In the genomic region with DNA sequence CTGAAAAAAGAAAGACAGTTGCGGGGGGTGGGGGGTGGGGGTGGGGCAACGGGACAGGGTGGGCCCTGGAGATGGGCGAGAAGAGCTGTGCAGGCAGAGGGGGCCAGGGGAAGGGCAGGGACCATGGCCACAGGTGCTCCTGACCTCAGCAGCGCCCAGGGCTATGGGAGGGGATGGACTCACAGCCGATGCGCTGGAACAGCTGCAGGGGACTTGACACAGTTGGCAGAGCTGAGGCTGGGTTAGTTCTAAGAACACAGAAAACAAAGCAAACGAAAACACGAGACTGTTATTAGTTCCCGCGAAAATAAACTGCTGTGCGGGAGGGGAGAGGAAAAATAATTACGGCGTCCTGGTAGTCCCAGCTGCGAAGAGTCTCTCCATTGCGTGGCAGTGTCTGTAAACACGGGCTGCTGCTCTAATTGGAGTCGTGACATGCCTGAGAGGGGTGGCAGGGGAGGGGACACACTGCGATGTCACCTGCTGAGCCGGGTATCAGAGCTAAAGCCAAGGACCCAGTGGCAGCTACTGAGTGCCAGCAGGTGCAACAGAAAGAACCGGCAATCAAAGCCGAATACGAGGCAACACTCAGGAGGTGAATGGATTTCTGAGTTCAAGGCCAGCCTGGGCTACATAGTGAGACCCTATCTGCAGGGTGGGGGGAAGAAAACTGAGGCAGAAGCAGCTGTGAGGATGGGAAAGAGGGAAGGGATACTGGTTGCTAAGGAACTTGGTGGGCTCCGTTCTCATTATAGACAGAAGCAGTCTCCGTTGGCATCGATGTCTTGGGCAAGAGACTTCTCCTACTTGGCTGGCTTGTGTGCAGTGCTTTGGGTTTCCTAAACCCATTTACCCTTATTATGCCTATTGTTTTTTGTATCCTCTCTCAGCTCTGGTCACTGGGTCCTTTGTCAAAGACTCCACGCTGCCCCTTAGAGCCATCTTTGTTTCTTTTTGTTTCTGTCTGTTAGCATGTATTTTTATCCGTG, we compare ENCODE assay signal across 11 mouse cellular contexts. TPM values are rescaled to one million over a fixed set of nuclear protein-coding genes. Genes with fewer than 3 reads are reported as not detected.
DNase-seq lines count a peak whose midpoint lies in the region; ATAC-seq and TF ChIP-seq lines count a peak whose summit lies in the region.
"Had no signal": no experiment of that assay in that cellular context is flagged by ENCODE, and none has a peak within 500 bp of the region (broad histone marks: within the 10 kb centered on the region; RNA-seq: fewer than 3 reads in every experiment).

No protein-coding gene starts in this region.

- no peak for TF ChIP-seq POLR2A in brain, embryonic 14.5 days (IDR thresholded peaks at IDR 0.05; ENCODE audit: borderline replicate concordance, extremely low read depth, insufficient read depth, insufficient read length, poor library complexity, severe bottlenecking)

- no peak overlapping the region; the same call in 1 of the 2 replicates for H3K9ac ChIP-seq in forebrain, embryonic 16.5 days (replicated peaks; ENCODE audit: low read depth, low read length)
- H3K9ac ChIP-seq in midbrain, embryonic 14.5 days (replicated peaks; ENCODE audit: low read length): no peak overlapping the region

- WGBS in forebrain, embryonic 16.5 days: 23% methylated on average over 27 of the region's 27 CpGs
- WGBS in midbrain, embryonic 14.5 days: 56% methylated on average over 27 of the region's 27 CpGs

- H3K27ac ChIP-seq in forebrain, embryonic 16.5 days (ENCODE audit: low read length): peak overlapping the region; percentile 44; the same call in 1 of the 2 replicates
- no peak overlapping the region for H3K27ac ChIP-seq in midbrain, embryonic 14.5 days (replicated peaks; ENCODE audit: low read depth, low read length)

- peaks cover 48% of the 10 kb centered on the region for H3K4me1 ChIP-seq in forebrain, embryonic 16.5 days (replicated peaks; ENCODE audit: control insufficient read depth, insufficient read depth, low read length)
- peaks cover 30% of the 10 kb centered on the region for H3K4me1 ChIP-seq in midbrain, embryonic 14.5 days (ENCODE audit: control insufficient read depth, insufficient read depth, low read length)

- DNase-seq in kidney, postnatal 10 days: peak; percentile 36
- no peak for DNase-seq in kidney, adult 18-20 months
- DNase-seq in brain, embryonic 14.5 days (ENCODE audit: low read depth): peak; percentile 75
- DNase-seq in midbrain, embryonic 14.5 days: no peak
- DNase-seq in adrenal gland, postnatal 25 days: no peak
- no peak for DNase-seq in cerebellum, adult 11 months
- no peak for DNase-seq in spleen, postnatal 14 days (ENCODE audit: low spot score in 2 of 2)

- H3K9me3 ChIP-seq in forebrain, embryonic 16.5 days (ENCODE audit: control insufficient read depth, low read length): no peaks in the 10 kb centered on the region
- no peaks in the 10 kb centered on the region for H3K9me3 ChIP-seq in midbrain, embryonic 14.5 days (ENCODE audit: control insufficient read depth, low read length)

- no peaks in the 10 kb centered on the region for H3K36me3 ChIP-seq in forebrain, embryonic 16.5 days (ENCODE audit: control insufficient read depth, insufficient read depth)
- no peaks in the 10 kb centered on the region for H3K36me3 ChIP-seq in midbrain, embryonic 14.5 days (ENCODE audit: control insufficient read depth, insufficient read depth, low read length)

- no peaks in the 10 kb centered on the region for H3K27me3 ChIP-seq in forebrain, embryonic 16.5 days (replicated peaks; ENCODE audit: control insufficient read depth, insufficient read depth, low read length)
- H3K27me3 ChIP-seq in midbrain, embryonic 14.5 days (ENCODE audit: control insufficient read depth, insufficient read depth, low read length): no peaks in the 10 kb centered on the region

- no peak for TF ChIP-seq CTCF in brain, embryonic 14.5 days (IDR thresholded peaks at IDR 0.05; ENCODE audit: borderline replicate concordance, extremely low read depth, insufficient read depth, insufficient read length)

- no peak overlapping the region for H3K4me3 ChIP-seq in forebrain, embryonic 16.5 days (replicated peaks; ENCODE audit: low read length)
- H3K4me3 ChIP-seq in midbrain, embryonic 14.5 days (replicated peaks; ENCODE audit: low read depth, low read length): no peak overlapping the region

- peak overlapping the region; percentile 25 for H3K4me2 ChIP-seq in forebrain, embryonic 16.5 days (ENCODE audit: low read length)
- H3K4me2 ChIP-seq in midbrain, embryonic 14.5 days (ENCODE audit: low read length): peak overlapping the region; percentile 8; the same call in 1 of the 2 replicates

- ATAC-seq in forebrain, embryonic 16.5 days: peak; percentile 4; the same call in 1 of the 2 replicates
- no peak for ATAC-seq in midbrain, embryonic 14.5 days (ENCODE audit: low FRiP score, low TSS enrichment)

RNA-seq across cellular contexts. Expression of gene Chst12, which starts 5.0 kb away (rescaled TPM):
- polyA plus RNA-seq in brain, embryonic 14.5 days (2012; rRNA removed): 9.5 and 15.7 TPM in 2 replicates
- polyA plus RNA-seq in forebrain, embryonic 16.5 days (2015; fragmentation: Nextera tagmentation; extraction: Ambion mirVana): 15.6 and 17.7 TPM in 2 replicates
- 14.8 and 16.2 TPM in 2 replicates for polyA plus RNA-seq in midbrain, embryonic 14.5 days (2014; fragmentation: Nextera tagmentation; extraction: Ambion mirVana)
- 9.5 and 11.3 TPM in 2 replicates for total RNA-seq in adrenal gland, postnatal 25 days (2021)

RNA-seq across cellular contexts. Expression of gene Grifin, which starts 54.6 kb away (rescaled TPM):
- 0.26 and 0.32 TPM in 2 replicates for polyA plus RNA-seq in brain, embryonic 14.5 days (2012; rRNA removed)
- not detected in 2 replicates for polyA plus RNA-seq in forebrain, embryonic 16.5 days (2015; fragmentation: Nextera tagmentation; extraction: Ambion mirVana)
- polyA plus RNA-seq in midbrain, embryonic 14.5 days (2014; fragmentation: Nextera tagmentation; extraction: Ambion mirVana): not detected in 2 replicates
- not detected in 2 replicates for total RNA-seq in adrenal gland, postnatal 25 days (2021)
- total RNA-seq: left cerebral cortex, postnatal 25 days had no signal
- polyA plus RNA-seq: heart, embryonic 14.5 days; testis, adult 2 months had no signal

Comparison
In these comparisons a context has a peak if more than half of its experiments do, and no peak if none do; other contexts are left out.
1. DNase-seq: peak in kidney, postnatal 10 days (single experiment) and brain, embryonic 14.5 days (single experiment); none in kidney, adult 18-20 months (single experiment), midbrain, embryonic 14.5 days (single experiment), adrenal gland, postnatal 25 days (single experiment), cerebellum, adult 11 months (single experiment) and spleen, postnatal 14 days (0 of 2).